Mouse (Mus musculus): Measurements from ENCODE around the gene A530064D06Rik. TPM values are rescaled to one million over a fixed set of nuclear protein-coding genes. Genes with fewer than 3 reads are reported as not detected.

Gene A530064D06Rik
- polyA plus RNA-seq, 1 experiment from 2014 or later = 0.19 TPM

- H3K4me3 ChIP-seq = no peak overlapping the region
- no peaks in the 10 kb centered on the region for H3K4me1 ChIP-seq
- no peak overlapping the region for H3K9ac ChIP-seq
- H3K9me3 ChIP-seq (replicated peaks) = peaks cover 7% of the 10 kb centered on the region
- no peak for ATAC-seq
- WGBS (ENCODE audit: insufficient replicate concordance) = 32% methylated on average over 8 of the region's 8 CpGs
- no peak overlapping the region for H3K27ac ChIP-seq
- H3K4me2 ChIP-seq = no peak overlapping the region
- 0 out of 2 replicates have a peak, but pooled peaks cover 6% of the 10 kb centered on the region for H3K27me3 ChIP-seq (replicated peaks)
- no peaks in the 10 kb centered on the region for H3K36me3 ChIP-seq
Measured at GRCm38 (mm10) chr17:48110547-48111287, 56.4 kb downstream of the A530064D06Rik start.

GRCm38 (mm10) chr17:48108520-48108919 is 58.6 kb downstream of the A530064D06Rik start:
- H3K9me3 ChIP-seq (replicated peaks) = peaks cover 2% of the 10 kb centered on the region; the same call in 1 of the 2 replicates
- H3K27me3 ChIP-seq (replicated peaks) = 0 out of 2 replicates have a peak, but pooled peaks cover 6% of the 10 kb centered on the region
- no peak overlapping the region for H3K4me2 ChIP-seq
- H3K36me3 ChIP-seq = no peaks in the 10 kb centered on the region
- no peaks in the 10 kb centered on the region for H3K4me1 ChIP-seq
- no peak for ATAC-seq
- no peak overlapping the region for H3K9ac ChIP-seq
- no peak overlapping the region for H3K4me3 ChIP-seq
- WGBS (ENCODE audit: insufficient replicate concordance) = 57% methylated on average over 3 of the region's 3 CpGs
- H3K27ac ChIP-seq = no peak overlapping the region

- Histone ChIP-seq H3K4me3 (no peak overlapping the region), H3K27ac (no peak overlapping the region), H3K4me1 (no peaks in the 10 kb centered on the region), H3K27me3 (replicated peaks) (0 out of 2 replicates have a peak, but pooled peaks cover 8% of the 10 kb centered on the region), H3K9ac (no peak overlapping the region), H3K4me2 (no peak overlapping the region), H3K36me3 (no peaks in the 10 kb centered on the region), H3K9me3 (replicated peaks) (no peaks in the 10 kb centered on the region)
- 40% methylated on average over 6 of the region's 6 CpGs for WGBS (ENCODE audit: insufficient replicate concordance)
- no peak for ATAC-seq
Measured at GRCm38 (mm10) chr17:48107862-48108261, 59.2 kb downstream of the A530064D06Rik start.

GRCm38 (mm10) chr17:48107333-48107732 is 59.7 kb downstream of the A530064D06Rik start:
- ATAC-seq = no peak
- Histone ChIP-seq H3K9me3 (replicated peaks) (no peaks in the 10 kb centered on the region), H3K4me2 (no peak overlapping the region), H3K27me3 (replicated peaks) (peaks cover 13% of the 10 kb centered on the region; the same call in 1 of the 2 replicates), H3K27ac (no peak overlapping the region), H3K4me3 (no peak overlapping the region), H3K36me3 (no peaks in the 10 kb centered on the region), H3K9ac (no peak overlapping the region), H3K4me1 (no peaks in the 10 kb centered on the region)
- 47% methylated on average over 4 of the region's 4 CpGs for WGBS (ENCODE audit: insufficient replicate concordance)

GRCm38 (mm10) chr17:48100441-48101417 is 66.3 kb downstream of the A530064D06Rik start:
- no peak for ATAC-seq
- Histone ChIP-seq H3K36me3 (no peaks in the 10 kb centered on the region), H3K4me3 (no peak overlapping the region)

GRCm38 (mm10) chr17:48099312-48099711 is 67.8 kb downstream of the A530064D06Rik start:
- 12% methylated on average over 11 of the region's 11 CpGs for WGBS (ENCODE audit: insufficient replicate concordance)
- Histone ChIP-seq H3K4me2 (0 out of 2 replicates have a peak overlapping the region, but pooled peaks have one; percentile 53), H3K4me1 (peaks cover 25% of the 10 kb centered on the region)

More at GRCm38 (mm10) chr17:48100441-48101417, 66.3 kb downstream of the A530064D06Rik start:
- Histone ChIP-seq H3K27me3 (replicated peaks) (peaks cover 59% of the 10 kb centered on the region), H3K9ac (no peak overlapping the region), H3K27ac (no peak overlapping the region), H3K4me1 (peaks cover 23% of the 10 kb centered on the region), H3K4me2 (peak overlapping the region; percentile 38), H3K9me3 (replicated peaks) (no peaks in the 10 kb centered on the region)
- 11% methylated on average over 20 of the region's 21 CpGs for WGBS (ENCODE audit: insufficient replicate concordance)

More at GRCm38 (mm10) chr17:48099312-48099711, 67.8 kb downstream of the A530064D06Rik start:
- no peaks in the 10 kb centered on the region for H3K36me3 ChIP-seq
- no peaks in the 10 kb centered on the region for H3K9me3 ChIP-seq (replicated peaks)
- H3K4me3 ChIP-seq = no peak overlapping the region
- H3K27ac ChIP-seq = no peak overlapping the region
- H3K9ac ChIP-seq = no peak overlapping the region
- ATAC-seq = no peak
- H3K27me3 ChIP-seq (replicated peaks) = peaks cover 73% of the 10 kb centered on the region

Other genes starting within 250 kb of the A530064D06Rik start
- 13.7 and 13.9 TPM in 2 replicates for gene Foxp4, start 242.6 kb downstream of the A530064D06Rik start, polyA plus RNA-seq (2016; fragmentation: Nextera tagmentation; extraction: Ambion mirVana)
- gene 1700122O11Rik, start 129.0 kb downstream of the A530064D06Rik start, polyA plus RNA-seq (2016; fragmentation: Nextera tagmentation; extraction: Ambion mirVana) = not detected in 2 replicates
- gene 1700067P10Rik, start 78.0 kb downstream of the A530064D06Rik start, polyA plus RNA-seq (2016; fragmentation: Nextera tagmentation; extraction: Ambion mirVana) = not detected in 2 replicates
- 0.11 TPM in 1 of 2 replicates, not detected in the other for gene 9830107B12Rik, start 21.0 kb downstream of the A530064D06Rik start, polyA plus RNA-seq (2016; fragmentation: Nextera tagmentation; extraction: Ambion mirVana)
- 0.42 and 0.56 TPM in 2 replicates for gene Trem1, start 65.5 kb upstream of the A530064D06Rik start, polyA plus RNA-seq (2016; fragmentation: Nextera tagmentation; extraction: Ambion mirVana)
- 0.77 and 1.3 TPM in 2 replicates for gene Trem3, start 80.5 kb upstream of the A530064D06Rik start, polyA plus RNA-seq (2016; fragmentation: Nextera tagmentation; extraction: Ambion mirVana)
- 2.8 and 3.7 TPM in 2 replicates for gene Treml4, start 97.0 kb upstream of the A530064D06Rik start, polyA plus RNA-seq (2016; fragmentation: Nextera tagmentation; extraction: Ambion mirVana)
- gene Treml2, start 132.2 kb upstream of the A530064D06Rik start, polyA plus RNA-seq (2016; fragmentation: Nextera tagmentation; extraction: Ambion mirVana) = 6.3 and 7.5 TPM in 2 replicates
- 1.4 and 2.0 TPM in 2 replicates for gene B430306N03Rik, start 148.9 kb upstream of the A530064D06Rik start, polyA plus RNA-seq (2016; fragmentation: Nextera tagmentation; extraction: Ambion mirVana)
- gene Trem2, start 179.1 kb upstream of the A530064D06Rik start, polyA plus RNA-seq (2016; fragmentation: Nextera tagmentation; extraction: Ambion mirVana) = 2.9 and 3.5 TPM in 2 replicates
- 29.4 and 36.2 TPM in 2 replicates for gene Treml1, start 192.6 kb upstream of the A530064D06Rik start, polyA plus RNA-seq (2016; fragmentation: Nextera tagmentation; extraction: Ambion mirVana)
- 10.9 and 11.3 TPM in 2 replicates for gene Nfya, start 242.6 kb upstream of the A530064D06Rik start, polyA plus RNA-seq (2016; fragmentation: Nextera tagmentation; extraction: Ambion mirVana)
- gene Oard1, start 242.7 kb upstream of the A530064D06Rik start, polyA plus RNA-seq (2016; fragmentation: Nextera tagmentation; extraction: Ambion mirVana) = 56.5 and 58.1 TPM in 2 replicates

Measured in liver, embryonic 12.5 days (tissue).